Mouse (Mus musculus): Measurements from ENCODE around the gene Crispld2.
A peak's percentile ranks its signal among the peaks of the same experiment; 100 is the strongest.

Gene Crispld2

DNA sequence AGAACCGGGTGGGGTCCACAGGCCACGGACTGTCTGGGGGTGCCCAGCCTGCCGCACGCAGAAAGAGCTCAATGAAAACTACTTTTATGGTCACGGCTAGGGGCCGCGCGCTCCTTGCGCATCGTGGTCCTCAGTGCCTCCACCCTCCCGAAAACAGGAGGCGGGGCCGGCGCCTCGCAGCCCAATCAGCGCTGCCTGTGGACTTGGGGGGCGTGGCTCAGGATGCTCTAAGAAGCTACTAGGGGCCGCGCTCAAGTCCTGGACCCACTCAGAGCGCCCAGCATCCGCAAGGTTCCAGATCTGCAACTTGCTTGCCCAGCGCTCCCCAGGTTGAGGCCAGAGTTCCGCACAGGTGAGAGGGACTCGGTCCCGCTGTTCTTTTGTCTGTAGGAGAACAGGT is at the start of gene Crispld2:
Gene Crispld2, plus strand, starts transcription at position 190 of the 400 bp plus-strand sequence.
- DNase-seq (ENCODE audit: low spot score in 2 of 2): peak; percentile 51 to 53

DNA sequence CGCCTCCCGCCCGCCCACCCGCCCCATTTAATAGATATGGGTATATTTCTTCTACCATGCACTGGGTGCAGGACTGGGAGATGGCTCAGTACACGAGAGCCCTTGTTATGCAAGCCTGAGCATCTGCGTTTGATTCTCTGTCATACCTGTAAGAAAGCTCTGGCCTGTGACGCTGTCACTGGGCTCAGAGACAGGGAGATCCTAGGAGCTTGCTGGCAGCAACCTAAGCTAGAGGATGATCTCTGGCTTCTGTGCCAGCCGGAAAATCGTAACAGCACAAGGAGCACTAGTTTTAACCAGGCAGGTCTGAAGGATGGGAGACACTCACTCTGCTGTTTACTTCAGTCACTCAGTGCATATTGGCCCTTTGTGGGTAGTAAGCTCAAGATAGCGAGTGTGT is 48.6 kb upstream of the Crispld2 start:
- no peak for DNase-seq (ENCODE audit: low spot score in 2 of 2)

DNA sequence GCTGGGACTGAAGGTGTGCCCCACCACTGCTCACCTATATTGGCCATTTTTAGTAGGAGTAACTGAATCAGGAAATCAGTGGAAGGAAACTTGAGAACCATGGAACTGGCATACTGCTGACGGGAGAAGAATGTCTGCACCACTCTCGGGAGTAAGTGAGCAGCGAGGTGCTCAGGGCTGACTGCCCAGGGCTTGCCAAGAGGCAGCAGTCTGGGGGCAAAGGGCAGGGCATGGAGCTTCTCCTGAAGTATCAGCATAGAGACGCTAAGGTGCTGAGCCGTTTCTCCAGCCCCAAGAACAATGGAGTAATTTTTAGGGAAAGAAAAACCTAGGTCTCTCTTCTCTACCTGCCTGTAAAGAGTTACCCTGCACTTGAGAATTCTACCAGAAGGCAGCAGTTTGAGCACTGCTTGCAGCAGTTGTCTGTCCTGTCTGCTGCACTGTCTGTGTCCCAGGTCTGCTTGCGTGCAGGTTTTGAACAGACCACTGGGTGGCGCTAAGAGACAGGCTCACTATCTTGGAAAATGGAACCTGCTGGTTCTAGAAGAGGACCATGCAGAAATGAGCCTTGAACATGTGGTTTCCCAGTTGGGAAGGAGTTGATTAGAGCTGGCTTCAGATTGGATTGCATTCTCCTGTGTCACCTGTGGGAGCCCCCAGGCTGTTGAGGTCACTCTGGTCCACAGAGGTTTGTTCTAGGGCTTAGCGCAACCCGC is 48.0 kb upstream of the Crispld2 start:
- DNase-seq (ENCODE audit: low spot score in 2 of 2): peak; percentile 80 to 87

DNA sequence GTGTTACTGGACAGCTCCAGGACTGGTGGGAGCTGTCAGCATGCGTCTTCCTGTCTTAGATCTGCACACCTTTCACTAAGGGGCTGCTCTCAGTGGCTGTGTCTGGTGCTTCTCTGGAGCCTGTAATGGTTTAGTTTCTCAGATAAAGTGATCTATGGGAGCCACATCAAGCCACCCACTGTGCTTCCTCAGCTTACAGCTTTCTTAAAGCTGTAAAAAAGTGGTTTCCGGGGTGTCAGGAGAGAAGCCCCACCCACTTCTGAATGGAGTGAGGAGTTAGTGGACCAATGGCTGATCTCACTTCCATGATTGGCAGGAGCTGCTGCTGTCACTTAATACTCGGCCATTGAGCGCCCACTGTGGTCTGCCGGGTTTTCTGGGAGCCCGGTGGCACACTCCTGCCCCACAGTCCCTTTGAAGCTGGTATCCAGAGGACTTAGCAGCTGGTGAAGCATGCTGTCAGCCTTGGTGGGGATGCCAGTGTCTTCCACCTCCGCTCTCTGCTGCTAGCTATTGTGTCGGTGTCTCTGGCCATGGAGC is 45.8 kb upstream of the Crispld2 start:
- DNase-seq (ENCODE audit: low spot score in 2 of 2): peak; percentile 19 to 42

DNA sequence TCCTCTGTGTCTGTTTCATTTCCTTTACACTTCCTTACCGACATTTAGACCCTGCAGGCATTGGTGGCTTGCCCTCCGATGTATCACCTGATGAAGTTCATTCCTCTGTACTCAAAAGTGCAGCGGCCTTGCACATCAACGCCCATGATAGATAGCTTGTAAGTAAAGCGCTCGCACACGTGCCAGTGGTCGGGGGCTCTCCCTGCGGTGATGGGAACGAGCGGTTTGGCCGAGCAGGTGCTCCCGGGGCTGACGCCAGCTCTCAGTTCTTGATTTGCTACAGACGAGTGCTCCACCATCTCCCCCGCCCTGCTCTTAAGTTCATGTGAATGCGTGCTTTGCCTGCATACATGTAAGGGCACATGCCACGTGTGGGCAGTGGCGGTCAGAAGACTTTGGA is 44.6 kb upstream of the Crispld2 start:
- DNase-seq (ENCODE audit: low spot score in 2 of 2): no peak

DNA sequence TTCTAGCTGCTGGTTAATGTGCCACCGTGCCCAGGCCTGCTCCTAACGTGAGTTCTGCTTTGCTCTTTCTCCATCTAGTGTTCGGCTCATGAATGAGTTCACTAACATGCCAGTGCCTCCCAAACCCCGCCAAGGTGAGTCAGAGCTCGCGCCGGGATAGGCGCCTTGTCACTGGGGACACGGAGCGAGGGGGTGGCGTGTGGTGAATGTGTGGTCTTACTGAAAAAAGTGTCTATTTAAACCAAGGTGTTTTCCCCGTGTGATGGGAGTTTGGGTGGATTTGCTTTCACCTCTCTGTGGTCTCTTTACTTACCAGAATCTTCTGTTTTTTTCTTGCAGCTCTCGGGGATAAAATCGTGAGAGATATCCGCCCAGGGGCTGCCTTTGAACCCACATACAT is 43.9 kb upstream of the Crispld2 start:
- peak; percentile 55 to 64 for DNase-seq (ENCODE audit: low spot score in 2 of 2)

DNA sequence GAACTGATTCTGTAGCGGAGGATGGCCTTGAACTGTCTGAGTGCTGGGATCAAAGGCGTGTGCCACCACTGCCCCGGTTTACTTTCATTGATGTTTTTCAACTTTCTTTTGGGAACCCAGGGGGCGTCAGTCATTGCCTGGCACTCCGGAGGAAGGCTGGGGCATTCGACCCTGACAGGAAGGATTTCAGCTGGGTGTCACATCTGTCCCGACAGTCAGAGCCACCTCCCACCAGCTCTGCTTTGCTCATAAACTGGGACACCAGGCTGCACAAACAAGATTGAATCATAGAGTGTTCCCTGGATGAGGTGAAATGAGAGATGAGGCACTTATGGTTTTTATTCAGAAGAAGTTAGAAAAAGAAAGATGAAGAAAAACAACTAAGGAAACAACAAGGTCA is 40.0 kb upstream of the Crispld2 start:
- DNase-seq (ENCODE audit: low spot score in 2 of 2): no peak

DNA sequence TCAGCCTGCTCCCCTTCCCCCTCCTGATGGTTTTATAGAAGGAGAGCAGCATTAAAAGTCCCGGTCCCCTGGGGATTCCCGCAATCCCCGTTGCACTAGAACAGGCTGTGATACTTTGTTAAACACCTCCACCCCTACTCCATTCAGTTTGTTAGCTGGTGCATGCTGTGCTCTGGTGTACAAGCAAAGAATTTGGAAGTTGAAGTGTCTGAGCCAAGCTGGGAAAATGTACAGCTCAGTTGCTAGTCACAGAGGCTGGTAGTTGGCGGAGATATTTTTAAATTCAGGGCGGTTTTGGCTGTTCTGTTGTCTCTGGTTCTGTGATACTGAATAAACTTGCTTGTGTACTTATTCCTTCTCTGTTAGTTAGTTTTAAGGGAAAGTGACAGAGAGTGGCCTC is 39.5 kb upstream of the Crispld2 start:
- DNase-seq (ENCODE audit: low spot score in 2 of 2): peak; percentile 64 to 66

DNA sequence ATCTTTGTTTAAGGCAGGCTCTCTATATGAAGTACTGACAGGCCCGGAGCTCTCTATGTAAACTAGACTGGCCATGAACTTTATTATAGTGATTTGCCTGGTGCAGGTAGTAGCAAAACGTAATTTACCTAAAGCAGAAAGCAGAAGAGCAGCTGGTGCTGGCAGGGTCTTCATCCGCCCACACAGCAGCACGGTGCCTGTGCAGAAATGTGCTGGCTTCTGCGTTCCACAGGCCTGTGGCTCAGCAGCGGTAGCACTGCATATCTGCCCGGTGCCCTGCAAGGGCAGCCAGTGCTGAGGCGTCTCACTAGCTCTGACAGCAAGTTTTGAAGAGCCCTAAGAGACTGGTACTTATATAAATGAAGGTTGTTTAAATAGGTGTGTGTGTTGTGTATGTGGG is 36.9 kb upstream of the Crispld2 start:
- peak; percentile 22 to 34 for DNase-seq (ENCODE audit: low spot score in 2 of 2)

DNA sequence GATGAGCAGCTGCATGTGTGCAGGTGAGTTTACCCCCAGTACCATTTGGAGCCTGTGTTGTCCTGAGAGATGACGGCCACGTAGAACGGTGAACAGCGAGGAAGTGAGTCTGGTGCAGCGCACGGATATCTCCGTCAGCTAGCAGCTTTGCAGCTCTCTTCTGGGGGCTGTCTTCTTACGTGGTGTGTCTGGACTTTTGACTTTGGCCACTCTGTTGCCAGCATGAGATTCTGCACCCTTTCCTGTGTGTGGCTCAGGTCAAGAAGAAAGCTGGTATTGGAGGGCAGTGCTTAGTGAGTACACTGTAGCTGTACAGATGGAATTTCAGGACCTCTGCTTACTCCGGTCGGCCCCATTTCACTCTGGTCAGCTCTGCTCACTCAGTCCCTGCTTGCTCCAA is 34.2 kb upstream of the Crispld2 start:
- no peak for DNase-seq (ENCODE audit: low spot score in 2 of 2)

DNA sequence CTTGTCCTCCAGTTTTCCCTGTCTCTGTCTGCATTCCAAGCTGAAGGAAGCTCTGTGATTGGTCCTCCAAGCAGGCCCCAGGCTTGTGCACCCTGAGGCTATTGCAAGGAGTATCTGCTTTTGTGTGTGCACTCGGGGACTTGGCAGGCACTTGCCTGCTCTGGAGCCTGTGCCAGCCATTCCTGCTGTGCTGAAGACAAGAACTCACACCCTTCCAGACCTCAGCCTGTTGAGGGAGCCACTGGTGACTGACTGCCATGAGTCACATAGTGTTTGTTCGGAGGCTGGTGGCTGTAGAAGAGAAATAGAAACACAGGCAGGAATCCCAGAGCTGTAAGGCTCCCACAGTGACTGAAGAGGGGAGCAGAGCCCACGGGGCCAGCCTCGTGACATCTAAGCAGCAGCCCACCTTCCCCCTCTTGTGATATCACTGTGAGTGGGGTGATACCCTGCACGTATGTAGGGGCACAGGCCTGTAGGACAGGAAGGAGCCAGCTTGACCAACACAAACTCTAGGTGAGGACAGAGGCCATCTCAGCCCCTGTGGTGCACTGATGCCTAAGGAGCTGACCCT is 31.6 kb upstream of the Crispld2 start:
- DNase-seq (ENCODE audit: low spot score in 2 of 2): peak; percentile 61 to 70

DNA sequence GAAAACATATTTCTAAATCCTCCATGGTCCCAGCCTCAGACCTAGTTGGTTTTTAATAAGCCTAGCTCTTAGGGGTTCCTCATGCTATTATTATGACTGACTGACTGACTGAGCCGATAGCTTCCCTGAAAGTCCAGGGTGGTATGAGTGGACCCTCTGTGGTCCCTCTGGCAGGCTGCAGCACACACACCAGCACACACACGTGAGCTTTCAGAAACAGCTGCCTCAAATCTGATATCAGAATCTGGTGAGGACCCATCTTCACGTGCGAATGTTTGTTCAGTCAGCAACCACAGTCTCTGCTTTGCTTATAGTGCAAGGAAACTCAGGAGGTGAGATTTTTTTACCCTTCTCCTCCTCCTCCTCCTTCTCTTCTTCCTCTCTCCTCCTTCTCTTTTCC is 27.4 kb upstream of the Crispld2 start:
- no peak for DNase-seq (ENCODE audit: low spot score in 2 of 2)

DNA sequence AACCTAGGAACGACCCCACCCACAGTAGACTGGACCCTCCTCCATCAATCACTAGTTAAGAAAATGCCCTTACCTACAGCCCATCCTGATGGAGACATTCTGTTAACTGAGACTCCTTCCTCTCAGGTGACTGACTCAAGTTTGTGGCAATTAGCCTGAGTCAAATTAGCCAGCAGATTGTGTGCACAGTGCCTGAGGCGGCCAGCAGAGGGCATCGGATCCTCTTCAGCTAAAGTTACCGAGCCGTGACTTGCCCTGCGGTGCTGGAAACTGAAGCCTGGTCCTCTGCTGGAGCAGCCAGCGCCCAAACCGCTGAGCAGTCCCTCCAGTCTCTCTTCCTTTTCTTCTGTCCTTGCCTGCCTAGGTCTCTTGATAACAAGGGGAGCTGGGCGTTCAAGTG is 24.8 kb upstream of the Crispld2 start:
- DNase-seq (ENCODE audit: low spot score in 2 of 2): no peak

DNA sequence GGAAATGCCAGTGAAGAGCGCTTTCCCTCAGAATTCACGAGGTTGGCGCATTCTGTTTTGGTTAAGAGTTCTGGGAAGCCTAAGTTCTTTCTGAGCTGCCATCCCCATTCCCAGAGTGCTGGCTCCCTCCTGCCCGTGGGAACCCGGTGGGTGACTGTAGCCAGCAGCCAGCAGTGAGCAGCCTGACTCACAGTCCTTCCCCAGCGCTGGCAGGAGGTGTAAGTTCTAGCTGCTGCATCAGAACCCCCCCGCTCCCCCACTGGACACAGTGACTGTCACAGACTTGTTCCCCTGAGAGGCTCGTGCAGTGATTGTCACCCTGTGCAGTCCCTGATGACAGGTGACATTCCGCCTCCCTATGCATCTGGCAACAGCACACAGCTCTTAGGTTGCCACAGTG is 22.1 kb upstream of the Crispld2 start:
- DNase-seq (ENCODE audit: low spot score in 2 of 2): peak; percentile 42 to 61

DNA sequence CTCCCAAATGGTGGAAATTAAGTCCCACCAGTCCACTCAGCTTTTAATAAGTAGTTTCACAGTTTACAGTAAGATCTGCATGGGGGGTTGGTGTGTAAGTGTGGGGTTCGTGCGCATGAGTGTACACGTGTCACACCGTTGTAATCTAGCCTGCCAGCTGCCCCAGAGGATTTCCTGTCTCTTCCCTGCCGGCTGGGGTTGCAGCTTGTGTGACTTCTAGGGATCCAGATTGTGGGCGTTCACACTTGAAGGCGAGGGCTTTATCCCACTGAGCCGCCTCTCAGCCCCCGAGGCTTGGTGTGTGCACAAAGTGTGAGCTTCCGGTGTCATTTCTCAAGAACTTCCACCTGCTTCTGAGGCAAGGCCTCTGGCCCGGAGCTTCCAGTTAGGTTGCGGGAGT is 19.7 kb upstream of the Crispld2 start:
- DNase-seq (ENCODE audit: low spot score in 2 of 2): no peak

DNA sequence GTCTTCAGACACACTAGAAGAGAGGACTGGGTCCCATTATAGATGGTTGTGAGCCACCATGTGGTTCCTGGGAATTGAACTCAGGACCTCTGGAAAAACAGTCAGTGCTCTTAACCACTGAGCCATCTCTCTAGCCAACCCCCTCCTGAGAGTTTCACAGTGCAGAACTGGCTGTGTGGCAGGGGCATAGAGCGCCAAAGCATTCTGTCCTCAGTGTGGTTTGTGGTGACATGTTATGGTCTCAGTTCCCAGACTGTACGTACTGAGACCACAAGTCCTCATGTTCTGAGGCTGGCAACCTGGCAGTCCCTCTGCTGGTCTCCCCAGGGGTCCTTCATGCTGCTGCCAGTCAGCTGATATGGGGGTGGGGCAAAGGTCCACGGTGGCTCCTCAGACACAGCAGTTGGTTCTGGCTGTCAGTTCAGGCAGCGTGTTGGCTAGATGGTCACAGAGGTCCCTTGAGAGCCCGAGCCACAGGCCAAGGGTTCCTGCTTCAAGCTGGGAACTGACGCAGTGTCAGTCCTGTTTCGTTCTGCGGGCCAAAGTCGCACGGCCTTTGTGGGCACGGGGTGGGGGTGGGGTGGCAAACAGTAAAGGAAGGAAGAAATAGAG is 13.4 kb upstream of the Crispld2 start:
- no peak for DNase-seq (ENCODE audit: low spot score in 2 of 2)

DNA sequence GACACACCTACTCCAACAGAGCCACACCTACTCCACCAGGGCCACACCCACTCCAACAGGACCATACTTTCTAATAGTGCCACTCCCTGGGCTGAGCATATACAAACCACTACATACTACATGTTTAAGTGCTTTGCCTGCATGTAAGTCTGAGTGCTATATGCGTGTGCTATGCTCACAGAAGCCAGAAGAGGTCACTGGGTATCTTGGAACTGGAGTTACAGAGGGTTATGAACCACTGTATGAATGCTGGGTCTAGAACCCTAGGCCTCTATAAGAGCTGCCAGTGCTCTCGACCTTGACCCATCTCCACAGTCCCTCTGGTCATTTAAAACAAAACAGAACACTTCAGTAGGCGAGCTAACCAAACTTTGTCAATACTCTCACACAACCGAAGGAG is 11.0 kb upstream of the Crispld2 start:
- no peak for DNase-seq (ENCODE audit: low spot score in 2 of 2)

DNA sequence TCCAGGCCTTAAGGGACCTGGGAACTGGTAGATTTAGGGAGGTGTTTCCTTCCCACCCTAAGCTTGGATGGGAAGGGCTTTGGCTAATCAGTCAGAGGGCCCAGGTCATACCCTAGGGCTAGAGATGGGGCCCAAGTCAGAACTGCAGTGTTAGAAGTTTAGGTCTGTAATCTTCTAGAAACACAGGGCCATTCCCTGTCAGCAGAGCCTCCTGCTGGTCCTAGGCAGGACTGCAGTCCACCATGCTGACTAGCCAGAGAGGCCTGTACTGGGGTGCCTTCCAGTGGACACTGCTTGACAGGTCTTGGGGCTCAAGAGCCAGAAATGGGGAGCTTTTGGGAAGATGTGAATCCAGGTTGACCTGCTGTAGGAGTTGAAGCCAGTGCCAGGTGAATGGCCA is 8.2 kb upstream of the Crispld2 start:
- no peak for DNase-seq (ENCODE audit: low spot score in 2 of 2)

DNA sequence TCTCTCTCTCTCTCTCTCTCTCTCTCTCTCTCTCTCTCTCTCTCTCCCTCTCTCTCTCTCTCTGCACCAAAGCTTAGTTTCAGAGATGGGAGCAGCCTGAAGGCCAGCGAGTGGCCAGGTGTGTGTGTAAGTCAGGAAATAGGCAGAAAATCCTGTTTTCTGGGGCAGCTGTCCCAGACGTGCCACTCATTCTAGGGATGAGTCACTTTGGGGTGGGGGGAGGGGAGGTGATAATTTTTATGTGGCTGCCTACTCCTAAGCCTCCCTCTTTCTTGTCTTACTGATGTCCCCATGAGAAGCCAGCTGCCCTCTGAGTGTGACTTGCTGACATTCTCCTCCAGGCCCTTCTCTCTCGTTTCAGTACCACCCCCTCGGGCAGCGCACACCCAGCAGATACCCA is 6.1 kb upstream of the Crispld2 start:
- DNase-seq (ENCODE audit: low spot score in 2 of 2): no peak

DNA sequence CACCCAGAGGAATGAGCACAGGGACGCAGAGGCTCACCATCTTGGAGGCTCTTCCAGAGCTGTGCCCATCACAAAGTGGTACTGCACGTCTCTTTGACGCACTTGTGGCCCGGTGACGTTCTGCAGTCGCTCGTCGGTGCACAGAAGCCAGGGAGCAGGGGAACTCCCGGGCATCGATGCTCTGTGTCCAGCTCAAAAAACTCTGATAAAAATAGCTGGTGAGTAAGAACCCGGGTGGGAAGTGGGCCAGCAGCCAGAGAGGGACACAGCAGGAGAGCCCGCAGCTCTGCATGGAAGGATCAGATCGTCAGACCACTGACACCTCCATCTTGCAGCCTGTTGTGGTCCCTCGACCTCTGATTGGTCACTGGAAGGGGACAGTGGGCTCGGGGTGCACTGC is 4.2 kb upstream of the Crispld2 start:
- peak; percentile 13 to 24 for DNase-seq (ENCODE audit: low spot score in 2 of 2)

DNA sequence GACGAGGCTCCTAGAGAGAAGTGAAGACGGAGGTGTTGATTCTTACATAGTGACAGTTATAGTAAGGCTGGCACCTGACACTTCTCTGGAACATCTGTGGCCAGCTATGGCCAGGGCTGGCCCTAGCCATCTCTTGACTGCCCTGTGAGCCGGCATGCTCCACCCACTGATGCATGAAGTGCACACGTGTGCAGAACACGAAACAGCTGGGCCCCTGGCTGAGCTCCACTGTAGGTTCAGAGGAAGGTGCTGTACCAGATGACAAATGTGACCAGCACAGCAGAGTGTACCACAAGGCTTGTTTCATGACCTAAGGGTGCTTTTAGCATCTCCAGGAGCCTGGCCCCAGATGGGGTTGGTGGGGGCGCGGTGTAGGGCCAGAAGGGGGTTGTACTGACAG is 1.9 kb downstream of the Crispld2 start:
- DNase-seq (ENCODE audit: low spot score in 2 of 2): no peak

DNA sequence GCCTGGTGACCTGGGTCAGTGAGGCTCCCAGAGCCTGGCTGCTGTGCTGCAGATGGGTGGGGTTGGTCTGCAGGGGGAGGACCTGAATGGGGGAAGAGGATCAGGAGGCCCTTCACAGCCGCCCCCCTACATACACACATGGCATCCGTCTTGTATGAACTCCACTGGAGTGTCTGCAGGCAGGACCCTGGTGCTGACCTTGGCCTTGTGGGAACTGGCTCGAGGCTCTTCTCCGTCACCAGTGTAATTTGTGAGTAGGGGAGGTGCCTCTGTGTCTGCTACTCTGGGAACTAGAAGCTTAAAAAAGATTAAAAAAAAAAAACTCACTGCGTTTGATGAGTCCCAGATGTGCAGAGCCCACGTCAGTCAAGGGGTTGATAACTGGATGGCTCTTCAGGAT is 2.3 kb downstream of the Crispld2 start:
- DNase-seq (ENCODE audit: low spot score in 2 of 2): no peak

DNA sequence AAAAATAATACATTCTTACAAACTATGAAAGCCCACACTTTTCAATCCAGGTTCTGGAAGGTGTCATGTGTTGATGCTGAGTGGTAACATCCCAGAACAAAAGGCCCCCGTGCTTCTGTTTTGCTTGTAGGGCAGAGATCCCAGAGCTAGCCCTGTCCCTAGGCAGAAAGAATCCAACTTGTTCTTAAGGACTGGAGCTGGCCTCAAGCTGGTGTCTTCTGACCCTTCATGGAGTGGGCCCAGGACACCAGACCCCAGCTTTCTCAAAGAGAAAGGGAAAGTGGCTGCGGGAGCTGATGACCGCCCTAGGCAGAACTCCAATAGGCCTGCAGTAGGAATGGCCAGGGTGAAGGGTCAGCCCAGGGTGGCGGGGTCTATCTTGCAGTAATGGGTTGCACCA is 5.0 kb downstream of the Crispld2 start:
- DNase-seq (ENCODE audit: low spot score in 2 of 2): no peak
